Mouse (Mus musculus) bone marrow macrophage, adult 2 months (primary cell): ENCODE data around the gene Helz2.

Source experiments
- CTCF ChIP-seq: IDR thresholded peaks from 2 replicates; pipeline ENCODE4 v1.5.1; 2012; ENCODE audit warnings: low read depth, mild to moderate bottlenecking, low read length, moderate library complexity
- POLR2A ChIP-seq: IDR thresholded peaks from 2 replicates; pipeline ENCODE4 v1.6.1; 2012; ENCODE audit warnings: mild to moderate bottlenecking, low read depth, low read length, borderline replicate concordance

DNA sequence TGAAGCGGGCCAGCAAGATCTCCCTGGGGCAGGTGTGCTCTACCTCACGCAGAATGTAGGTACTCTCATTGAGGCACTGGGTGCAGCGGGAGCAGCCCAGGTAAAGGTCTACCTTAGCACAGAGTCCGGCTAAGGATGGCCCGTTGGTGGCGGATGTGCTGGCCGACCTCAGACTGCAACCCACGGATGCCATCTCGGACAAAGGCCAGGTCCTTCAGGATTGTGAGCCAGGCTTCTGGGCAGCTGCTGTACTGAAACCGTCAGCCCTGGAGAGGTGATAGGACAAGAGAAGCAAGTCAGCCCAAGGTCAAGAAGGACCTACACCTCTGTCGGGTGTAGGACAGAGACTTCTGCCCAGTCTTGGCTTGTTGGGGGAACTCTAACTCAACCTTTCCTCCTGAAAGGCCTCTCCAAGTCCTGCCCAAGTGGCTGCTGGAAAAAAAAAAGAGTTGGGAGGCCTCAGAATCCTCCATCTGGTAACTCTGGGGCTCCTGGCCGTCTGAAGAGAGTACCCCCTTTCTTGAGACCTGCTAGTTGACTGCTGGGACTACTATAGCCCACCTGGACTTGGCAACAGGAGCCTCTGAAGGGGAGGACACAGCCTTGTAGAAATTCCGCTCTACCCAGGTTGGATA, 904 bp downstream of the Helz2 start:
- TF ChIP-seq POLR2A (no peak), CTCF (no peak)
